Mouse (Mus musculus): ENCODE data around the gene Ccn1. TPM values are rescaled to one million over a fixed set of nuclear protein-coding genes. Genes with fewer than 3 reads are reported as not detected.
A peak's percentile ranks its signal among the peaks of the same experiment; 100 is the strongest.

Gene Ccn1
- polyA plus RNA-seq, 1 experiment from 2014 or later: 26.4 TPM

GRCm38 (mm10) chr3:145623047-145623446 lies 26.7 kb downstream of the Ccn1 start:
- 90% methylated on average over 12 of the region's 12 CpGs for WGBS
- Histone ChIP-seq H3K9ac (ENCODE audit: low read length) (no peak overlapping the region), H3K9me3 (ENCODE audit: control insufficient read depth, low read length) (no peaks in the 10 kb centered on the region), H3K4me1 (ENCODE audit: control insufficient read depth, insufficient read depth, low read length) (no peaks in the 10 kb centered on the region), H3K4me2 (ENCODE audit: low read depth, severe bottlenecking) (no peak overlapping the region), H3K27ac (replicated peaks; ENCODE audit: low read depth, low read length) (no peak overlapping the region), H3K36me3 (ENCODE audit: control insufficient read depth, insufficient read depth, low read length) (no peaks in the 10 kb centered on the region), H3K27me3 (ENCODE audit: control insufficient read depth, insufficient read depth, low read length) (no peaks in the 10 kb centered on the region), H3K4me3 (ENCODE audit: low read depth, low read length) (no peak overlapping the region)
- ATAC-seq (ENCODE audit: insufficient number of reproducible peaks, low FRiP score, low TSS enrichment, low read depth): no peak
- no peak for DNase-seq (ENCODE audit: low spot score)

GRCm38 (mm10) chr3:145621209-145621608 lies 28.6 kb downstream of the Ccn1 start:
- no peaks in the 10 kb centered on the region for H3K36me3 ChIP-seq (ENCODE audit: control insufficient read depth, insufficient read depth, low read length)
- H3K9me3 ChIP-seq (ENCODE audit: control insufficient read depth, low read length): no peaks in the 10 kb centered on the region
- H3K4me1 ChIP-seq (ENCODE audit: control insufficient read depth, insufficient read depth, low read length): no peaks in the 10 kb centered on the region
- H3K27ac ChIP-seq (replicated peaks; ENCODE audit: low read depth, low read length): no peak overlapping the region
- whole genome bisulfite sequencing: 81% methylated on average over 4 of the region's 4 CpGs
- H3K4me3 ChIP-seq (ENCODE audit: low read depth, low read length): no peak overlapping the region
- no peaks in the 10 kb centered on the region for H3K27me3 ChIP-seq (ENCODE audit: control insufficient read depth, insufficient read depth, low read length)
- no peak overlapping the region for H3K4me2 ChIP-seq (ENCODE audit: low read depth, severe bottlenecking)
- no peak for ATAC-seq (ENCODE audit: insufficient number of reproducible peaks, low FRiP score, low TSS enrichment, low read depth)
- no peak for DNase-seq (ENCODE audit: low spot score)
- H3K9ac ChIP-seq (ENCODE audit: low read length): no peak overlapping the region

- H3K4me2 ChIP-seq (ENCODE audit: low read depth, severe bottlenecking): no peak overlapping the region
- no peaks in the 10 kb centered on the region for H3K9me3 ChIP-seq (ENCODE audit: control insufficient read depth, low read length)
- H3K27ac ChIP-seq (replicated peaks; ENCODE audit: low read depth, low read length): no peak overlapping the region
- ATAC-seq (ENCODE audit: insufficient number of reproducible peaks, low FRiP score, low TSS enrichment, low read depth) (no peak), DNase-seq (ENCODE audit: low spot score) (no peak)
- H3K9ac ChIP-seq (ENCODE audit: low read length): no peak overlapping the region
- 80% methylated on average over 17 of the region's 17 CpGs for WGBS
- no peaks in the 10 kb centered on the region for H3K36me3 ChIP-seq (ENCODE audit: control insufficient read depth, insufficient read depth, low read length)
- no peak overlapping the region for H3K4me3 ChIP-seq (ENCODE audit: low read depth, low read length)
- peaks cover 5% of the 10 kb centered on the region for H3K4me1 ChIP-seq (ENCODE audit: control insufficient read depth, insufficient read depth, low read length)
- no peaks in the 10 kb centered on the region for H3K27me3 ChIP-seq (ENCODE audit: control insufficient read depth, insufficient read depth, low read length)
Observed at GRCm38 (mm10) chr3:145619621-145620365, 30.0 kb downstream of the Ccn1 start.

GRCm38 (mm10) chr3:145618299-145618698 lies 31.5 kb downstream of the Ccn1 start:
- no peaks in the 10 kb centered on the region for H3K36me3 ChIP-seq (ENCODE audit: control insufficient read depth, insufficient read depth, low read length)
- no peak overlapping the region for H3K4me2 ChIP-seq (ENCODE audit: low read depth, severe bottlenecking)
- H3K27me3 ChIP-seq (ENCODE audit: control insufficient read depth, insufficient read depth, low read length): no peaks in the 10 kb centered on the region
- no peak for ATAC-seq (ENCODE audit: insufficient number of reproducible peaks, low FRiP score, low TSS enrichment, low read depth)
- 81% methylated on average over 9 of the region's 9 CpGs for WGBS
- no peak overlapping the region for H3K27ac ChIP-seq (replicated peaks; ENCODE audit: low read depth, low read length)
- H3K9me3 ChIP-seq (ENCODE audit: control insufficient read depth, low read length): no peaks in the 10 kb centered on the region
- H3K4me1 ChIP-seq (ENCODE audit: control insufficient read depth, insufficient read depth, low read length): peaks cover 12% of the 10 kb centered on the region
- no peak overlapping the region for H3K9ac ChIP-seq (ENCODE audit: low read length)
- DNase-seq (ENCODE audit: low spot score): no peak
- H3K4me3 ChIP-seq (ENCODE audit: low read depth, low read length): no peak overlapping the region

GRCm38 (mm10) chr3:145614362-145615115 lies 35.2 kb downstream of the Ccn1 start:
- H3K4me1 ChIP-seq (ENCODE audit: control insufficient read depth, insufficient read depth, low read length): peaks cover 12% of the 10 kb centered on the region
- DNase-seq (ENCODE audit: low spot score): peak; percentile 59
- H3K36me3 ChIP-seq (ENCODE audit: control insufficient read depth, insufficient read depth, low read length): no peaks in the 10 kb centered on the region
- WGBS: 14% methylated on average over 17 of the region's 17 CpGs
- peak overlapping the region; percentile 5; the same call in 1 of the 2 replicates for H3K9ac ChIP-seq (ENCODE audit: low read length)
- no peaks in the 10 kb centered on the region for H3K27me3 ChIP-seq (ENCODE audit: control insufficient read depth, insufficient read depth, low read length)
- H3K4me3 ChIP-seq (ENCODE audit: low read depth, low read length): no peak overlapping the region
- no peaks in the 10 kb centered on the region for H3K9me3 ChIP-seq (ENCODE audit: control insufficient read depth, low read length)
- no peak overlapping the region; the same call in 1 of the 2 replicates for H3K27ac ChIP-seq (replicated peaks; ENCODE audit: low read depth, low read length)
- no peak overlapping the region; the same call in 1 of the 2 replicates for H3K4me2 ChIP-seq (ENCODE audit: low read depth, severe bottlenecking)
- peak; percentile 27; the same call in 1 of the 2 replicates for ATAC-seq (ENCODE audit: insufficient number of reproducible peaks, low FRiP score, low TSS enrichment, low read depth)

- no peaks in the 10 kb centered on the region for H3K9me3 ChIP-seq (ENCODE audit: control insufficient read depth, low read length)
- no peak overlapping the region for H3K4me3 ChIP-seq (ENCODE audit: low read depth, low read length)
- ATAC-seq (ENCODE audit: insufficient number of reproducible peaks, low FRiP score, low TSS enrichment, low read depth): no peak
- H3K27me3 ChIP-seq (ENCODE audit: control insufficient read depth, insufficient read depth, low read length): no peaks in the 10 kb centered on the region
- H3K36me3 ChIP-seq (ENCODE audit: control insufficient read depth, insufficient read depth, low read length): no peaks in the 10 kb centered on the region
- DNase-seq (ENCODE audit: low spot score): no peak
- no peak overlapping the region for H3K4me2 ChIP-seq (ENCODE audit: low read depth, severe bottlenecking)
- H3K27ac ChIP-seq (replicated peaks; ENCODE audit: low read depth, low read length): no peak overlapping the region
- no peak overlapping the region for H3K9ac ChIP-seq (ENCODE audit: low read length)
- WGBS: 75% methylated on average over 4 of the region's 4 CpGs
- H3K4me1 ChIP-seq (ENCODE audit: control insufficient read depth, insufficient read depth, low read length): peaks cover 12% of the 10 kb centered on the region
Observed at GRCm38 (mm10) chr3:145613234-145613633, 36.5 kb downstream of the Ccn1 start.

GRCm38 (mm10) chr3:145612662-145613061 lies 37.1 kb downstream of the Ccn1 start:
- Histone ChIP-seq H3K27me3 (ENCODE audit: control insufficient read depth, insufficient read depth, low read length) (no peaks in the 10 kb centered on the region), H3K9me3 (ENCODE audit: control insufficient read depth, low read length) (no peaks in the 10 kb centered on the region), H3K4me3 (ENCODE audit: low read depth, low read length) (no peak overlapping the region), H3K27ac (replicated peaks; ENCODE audit: low read depth, low read length) (no peak overlapping the region), H3K36me3 (ENCODE audit: control insufficient read depth, insufficient read depth, low read length) (no peaks in the 10 kb centered on the region), H3K4me1 (ENCODE audit: control insufficient read depth, insufficient read depth, low read length) (peaks cover 12% of the 10 kb centered on the region), H3K9ac (ENCODE audit: low read length) (no peak overlapping the region), H3K4me2 (ENCODE audit: low read depth, severe bottlenecking) (no peak overlapping the region)
- DNase-seq (ENCODE audit: low spot score) (no peak), ATAC-seq (ENCODE audit: insufficient number of reproducible peaks, low FRiP score, low TSS enrichment, low read depth) (no peak)
- WGBS: 42% methylated on average over 4 of the region's 4 CpGs

- H3K4me2 ChIP-seq (ENCODE audit: low read depth, severe bottlenecking): no peak overlapping the region
- H3K27ac ChIP-seq (replicated peaks; ENCODE audit: low read depth, low read length): no peak overlapping the region
- no peaks in the 10 kb centered on the region for H3K9me3 ChIP-seq (ENCODE audit: control insufficient read depth, low read length)
- no peaks in the 10 kb centered on the region; the same call in 1 of the 2 replicates for H3K36me3 ChIP-seq (ENCODE audit: control insufficient read depth, insufficient read depth, low read length)
- H3K27me3 ChIP-seq (ENCODE audit: control insufficient read depth, insufficient read depth, low read length): no peaks in the 10 kb centered on the region
- H3K9ac ChIP-seq (ENCODE audit: low read length): no peak overlapping the region
- DNase-seq (ENCODE audit: low spot score): no peak
- no peaks in the 10 kb centered on the region for H3K4me1 ChIP-seq (ENCODE audit: control insufficient read depth, insufficient read depth, low read length)
- ATAC-seq (ENCODE audit: insufficient number of reproducible peaks, low FRiP score, low TSS enrichment, low read depth): no peak
- 91% methylated on average over 5 of the region's 5 CpGs for WGBS
- no peak overlapping the region for H3K4me3 ChIP-seq (ENCODE audit: low read depth, low read length)
Observed at GRCm38 (mm10) chr3:145608320-145608719, 41.5 kb downstream of the Ccn1 start.
